Mouse (Mus musculus) megakaryocyte, embryonic 14.5 days (primary cell): ENCODE measurements around the gene Zglp1.

Experiments
- FLI1 ChIP-seq: IDR thresholded peaks from 2 replicates; pipeline ENCODE4 v1.6.1; 2012; ENCODE audit warnings: low read length, inconsistent platforms, mixed read lengths
- GATA1 ChIP-seq: IDR thresholded peaks from 3 replicates; pipeline ENCODE4 v1.6.1; 2012; ENCODE audit warnings: mixed read lengths, low read length, inconsistent platforms, borderline replicate concordance

GRCm38 (mm10) chr9:21043563-21043962 lies 23.3 kb downstream of the Zglp1 start:
- TF ChIP-seq GATA1 (no peak), FLI1 (no peak)
